Mouse (Mus musculus): ENCODE measurements around the gene Nectin2. TPM values are rescaled to one million over a fixed set of nuclear protein-coding genes. Genes with fewer than 3 reads are reported as not detected.

The Nectin2 gene
- total RNA-seq (2023; ENCODE audit: inconsistent age): 0.51 TPM in 1 of 4 replicates, not detected in the others

DNA sequence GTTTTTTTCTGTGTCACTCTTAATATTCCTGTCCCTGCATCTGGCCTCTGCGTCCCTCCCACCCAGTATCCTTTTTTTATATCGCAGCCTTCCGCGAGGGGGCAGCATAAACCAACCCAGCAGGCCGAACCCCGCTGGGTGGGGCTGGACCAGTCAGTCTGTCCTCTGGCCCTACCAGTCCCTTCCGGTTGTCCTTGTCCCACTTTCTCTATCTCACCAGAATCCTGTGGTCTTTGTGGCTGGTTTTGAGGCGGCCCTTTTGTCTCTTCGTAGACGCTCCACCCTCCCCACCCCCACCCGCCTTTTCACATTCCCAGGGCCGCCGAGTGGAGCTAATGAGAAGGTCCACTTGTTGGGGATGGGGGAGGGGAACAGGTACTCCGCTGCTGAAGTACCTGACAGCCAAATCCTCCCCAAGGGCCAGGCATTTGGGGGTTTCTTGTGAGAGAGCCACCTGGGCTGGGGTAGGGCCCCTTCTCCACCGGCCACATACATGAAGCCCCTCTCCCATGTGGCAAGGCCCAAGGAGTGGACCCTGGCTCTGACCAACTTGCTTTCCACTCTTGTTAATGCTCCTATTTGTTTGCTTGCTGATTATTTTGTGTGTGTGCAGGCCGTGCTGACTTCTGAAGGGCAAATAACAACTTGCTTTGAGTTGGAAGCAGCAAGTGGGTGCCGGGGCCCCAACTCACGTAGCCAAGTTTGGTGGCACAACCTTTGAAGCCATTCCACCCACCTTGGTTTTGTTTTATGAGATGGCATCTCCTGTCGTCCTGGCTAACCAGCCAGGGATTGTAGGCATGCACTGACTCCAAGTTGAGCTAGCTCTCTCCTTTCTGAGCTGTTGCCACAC lies at the start of gene Nectin2:
TSS of gene Nectin2 (minus strand) at position 267 of the 853 bp plus-strand sequence.

DNA sequence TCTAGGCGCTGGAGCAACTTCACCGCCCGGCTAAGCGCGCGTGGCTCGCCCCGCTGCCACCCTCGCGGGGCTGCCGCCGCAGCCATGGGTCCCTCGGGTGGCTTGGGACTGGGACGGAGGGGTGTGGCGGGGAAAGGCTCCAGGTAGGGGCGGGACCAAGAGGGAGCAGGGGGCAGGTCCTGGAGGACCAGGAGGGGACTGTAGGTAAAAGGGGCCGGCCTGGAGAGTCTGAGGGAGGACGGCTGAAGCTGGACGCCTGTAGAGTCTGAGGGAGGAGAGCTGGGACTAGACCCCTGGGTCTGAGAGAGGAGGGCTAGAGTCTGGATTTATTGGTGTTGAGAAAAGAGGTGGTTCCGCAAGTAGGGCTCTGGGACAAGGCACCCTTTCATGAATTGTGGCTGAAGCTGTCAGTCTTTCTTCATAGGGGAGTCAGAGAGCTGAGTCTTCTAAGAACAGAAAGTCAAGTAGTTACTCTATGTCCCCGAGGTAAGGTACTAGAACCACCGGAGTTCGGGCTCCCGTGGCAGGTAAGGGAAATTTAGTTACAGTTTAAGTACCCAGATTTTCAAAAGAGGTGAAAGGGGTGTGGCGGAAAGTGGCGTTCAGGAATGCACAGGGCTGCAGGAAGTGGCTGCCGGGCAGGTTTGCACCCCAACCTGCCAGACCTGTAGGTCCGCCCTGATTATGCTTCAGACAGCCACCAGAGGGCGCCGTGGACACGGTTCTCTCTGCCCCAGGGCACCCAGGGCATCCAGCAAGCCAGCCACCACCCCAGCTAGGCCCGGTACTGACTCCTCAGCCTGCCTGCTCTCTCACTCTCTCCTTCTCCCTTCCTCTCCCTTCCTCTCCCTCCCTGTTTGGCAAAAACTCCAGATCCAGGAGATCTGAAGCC lies 46.7 kb upstream of the Nectin2 start, which contains the start of gene Cblc:
TSS of gene Cblc (minus strand) at position 113 of the 892 bp plus-strand sequence.

DNA sequence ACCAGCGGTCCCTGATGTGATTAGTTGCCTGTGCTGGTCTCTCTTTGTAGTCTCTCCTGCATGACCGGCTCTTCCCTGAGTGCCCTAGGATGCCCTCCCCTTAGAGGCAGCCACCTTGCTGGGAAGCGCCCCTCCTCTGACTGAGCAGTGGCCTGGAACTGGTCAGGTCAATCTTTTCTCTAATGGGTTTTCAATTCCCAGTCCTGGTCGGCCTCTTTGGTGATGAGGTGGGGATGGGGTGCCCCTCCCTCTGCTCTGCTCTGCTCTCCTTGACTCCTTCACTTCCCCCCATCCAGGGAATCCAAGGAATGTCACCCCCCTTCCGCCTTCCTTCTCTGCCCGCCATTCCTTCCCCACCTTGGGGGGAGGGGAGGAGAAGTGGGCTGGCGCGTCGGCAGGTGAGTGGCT lies 20.7 kb upstream of the Nectin2 start, which contains the start of gene Bcam:
TSS of gene Bcam (minus strand) at position 33 of the 408 bp plus-strand sequence.

DNA sequence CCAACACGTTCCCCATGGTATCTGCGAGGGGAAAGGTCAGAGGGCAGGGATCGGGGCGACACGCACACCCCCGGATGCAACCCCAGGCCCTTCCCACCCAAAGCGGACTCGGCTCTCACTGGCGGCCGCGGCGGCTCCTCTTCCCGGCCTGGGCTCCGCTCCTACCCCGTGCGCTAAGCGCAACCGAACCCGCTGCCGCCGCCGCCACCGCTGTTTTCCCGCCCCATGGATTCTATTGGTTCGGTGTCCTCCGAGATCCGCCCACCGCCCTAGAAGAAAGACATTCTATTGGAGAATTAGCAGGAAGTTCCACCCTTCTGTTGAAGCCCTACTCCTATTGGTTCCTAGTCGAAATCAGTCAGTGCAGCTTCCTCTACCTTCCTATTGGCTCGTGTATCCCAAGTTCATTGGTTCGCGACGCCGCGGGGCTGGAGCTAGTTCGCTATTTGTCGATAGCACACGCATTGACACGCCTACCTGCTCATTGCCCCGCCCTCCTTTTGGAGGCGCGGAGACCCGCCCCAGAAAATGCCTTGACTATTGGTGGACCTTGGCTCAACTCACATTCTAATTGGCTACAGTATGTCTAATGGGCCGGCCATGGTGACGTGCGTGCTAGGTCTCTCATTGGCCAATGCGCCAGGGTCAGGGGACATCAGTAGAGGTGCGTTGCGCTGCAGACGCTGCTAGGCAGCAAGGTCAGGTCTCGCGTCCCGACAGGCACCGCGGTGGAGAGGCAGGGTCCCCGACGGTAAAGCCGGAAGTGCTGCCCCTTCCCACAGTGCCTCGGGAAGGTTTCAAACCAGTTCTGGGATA lies 34.8 kb downstream of the Nectin2 start, which contains the start of gene Tomm40:
TSS of gene Tomm40 (minus strand) at position 200 of the 816 bp plus-strand sequence.

DNA sequence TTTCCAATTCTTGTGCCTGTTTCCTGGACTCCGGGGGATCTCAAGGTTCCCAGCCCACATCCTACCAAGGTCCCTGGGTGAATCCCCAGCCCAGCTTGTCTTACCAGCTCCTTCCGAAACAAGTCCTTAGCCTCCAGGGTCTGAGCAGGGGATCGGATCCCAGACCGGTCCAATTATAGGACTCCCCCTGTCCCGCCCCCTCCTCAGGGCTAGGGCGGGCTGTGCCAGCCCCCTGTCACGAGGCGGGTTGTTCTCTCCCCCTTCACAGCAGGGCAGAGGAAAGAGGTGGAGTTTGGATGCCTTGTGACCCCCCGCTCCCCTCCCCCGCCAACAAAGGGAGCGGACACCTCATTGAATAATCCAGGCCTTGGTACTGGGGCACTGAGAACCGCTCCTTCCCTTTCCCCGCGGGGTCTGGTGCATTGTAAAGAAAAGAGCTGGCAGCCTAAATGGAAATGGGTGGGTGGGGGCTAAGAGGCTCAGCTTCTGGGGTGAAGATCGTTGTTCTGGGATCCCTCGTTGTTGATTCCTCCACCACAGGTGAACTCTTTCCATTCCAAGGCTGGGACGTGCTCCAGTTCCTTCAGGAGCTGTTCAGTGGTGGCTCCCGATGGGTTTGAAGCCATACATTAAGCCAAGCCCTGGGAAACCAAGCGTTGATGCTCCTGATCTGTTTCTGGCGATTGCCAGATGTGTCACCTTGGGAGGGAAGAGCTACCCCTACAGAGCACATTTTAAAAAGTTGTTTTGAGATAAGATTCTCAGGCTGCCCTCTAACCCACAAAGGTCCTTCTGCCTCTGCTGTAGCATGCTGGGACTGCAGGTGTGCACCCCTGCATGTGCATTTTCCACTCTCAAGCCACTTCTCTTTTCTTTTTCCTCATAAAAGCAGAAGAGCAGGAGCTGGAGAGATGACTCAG lies 51.1 kb downstream of the Nectin2 start, which contains the start of gene Apoe:
TSS of gene Apoe (minus strand) at position 282 of the 920 bp plus-strand sequence.

DNA sequence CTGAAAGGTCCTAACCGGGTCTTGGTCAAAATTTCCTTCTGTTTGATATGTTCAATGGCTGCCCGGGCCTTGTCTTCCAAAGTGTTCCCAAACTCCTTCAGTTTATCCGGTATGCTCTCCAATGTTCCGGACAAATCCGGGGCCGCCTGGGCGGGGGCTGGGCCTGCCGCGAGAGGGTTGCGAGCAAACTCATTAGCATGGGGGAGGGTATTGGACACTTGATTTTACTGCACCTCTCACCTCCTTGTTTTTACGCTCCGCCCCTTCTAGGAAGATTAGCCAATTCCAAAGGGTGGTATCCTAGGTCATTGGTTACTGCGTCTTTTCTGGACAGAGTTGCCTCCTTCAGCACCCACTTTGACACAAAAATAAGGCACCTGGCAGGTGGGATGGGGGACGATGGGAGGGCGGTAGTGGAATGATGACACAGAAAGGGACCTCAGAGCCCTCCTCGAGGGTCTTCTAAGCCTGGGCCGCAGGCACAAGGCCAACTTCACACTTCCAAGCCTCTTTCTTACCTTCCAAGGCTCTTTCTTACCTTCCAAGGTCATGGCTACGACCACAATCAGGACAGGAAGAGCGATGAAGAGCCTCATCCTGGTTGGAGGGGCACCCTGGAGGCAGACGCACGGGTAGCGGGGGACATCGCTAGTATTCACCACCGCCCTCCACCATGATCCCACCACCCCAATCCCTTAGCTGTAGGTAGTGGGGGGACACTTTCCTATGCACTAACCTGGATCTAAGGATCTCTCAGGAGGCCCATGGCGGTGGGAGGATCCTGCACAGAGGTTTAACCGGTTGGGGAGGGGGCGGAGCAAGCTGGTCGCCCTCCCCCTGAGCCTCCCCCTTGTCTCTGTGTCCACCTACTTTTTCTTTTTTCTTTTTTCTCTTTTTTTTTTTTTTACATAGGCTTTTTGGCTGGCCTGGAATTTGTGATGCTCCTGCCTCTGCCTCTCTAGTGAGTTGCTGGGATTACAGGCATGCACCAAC lies 58.1 kb downstream of the Nectin2 start, which contains the start of gene Apoc1:
TSS of gene Apoc1 (minus strand) at position 788 of the 993 bp plus-strand sequence.

DNA sequence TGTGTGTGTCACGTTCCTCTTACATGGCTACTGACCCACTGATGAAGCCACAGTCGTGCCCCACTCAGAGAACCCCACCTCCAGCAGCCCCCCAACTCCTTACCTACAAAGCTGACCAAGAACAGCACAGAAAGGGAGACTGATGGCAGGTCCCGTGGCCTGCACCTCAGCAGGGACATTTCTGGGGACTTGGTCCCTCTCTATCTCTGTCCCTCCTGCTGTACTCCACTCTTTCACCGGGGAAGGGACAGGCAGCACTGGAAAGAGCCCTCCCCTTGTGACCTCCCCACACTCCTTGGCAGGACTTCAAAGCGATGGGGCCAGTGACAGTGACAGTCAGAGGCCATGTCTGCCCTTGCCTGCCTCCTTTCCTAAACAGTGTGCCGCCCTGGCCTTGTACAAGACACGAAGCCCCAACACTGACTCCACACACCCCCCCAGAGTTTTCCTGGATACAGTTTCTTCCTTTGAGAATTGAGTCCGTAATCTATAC lies 69.0 kb downstream of the Nectin2 start, which contains the start of the genes Gm44805 and Apoc4:
TSS of gene Gm44805 (minus strand) at position 222 of the 493 bp plus-strand sequence.
TSS of gene Apoc4 (minus strand) at position 278 of the 493 bp plus-strand sequence.

DNA sequence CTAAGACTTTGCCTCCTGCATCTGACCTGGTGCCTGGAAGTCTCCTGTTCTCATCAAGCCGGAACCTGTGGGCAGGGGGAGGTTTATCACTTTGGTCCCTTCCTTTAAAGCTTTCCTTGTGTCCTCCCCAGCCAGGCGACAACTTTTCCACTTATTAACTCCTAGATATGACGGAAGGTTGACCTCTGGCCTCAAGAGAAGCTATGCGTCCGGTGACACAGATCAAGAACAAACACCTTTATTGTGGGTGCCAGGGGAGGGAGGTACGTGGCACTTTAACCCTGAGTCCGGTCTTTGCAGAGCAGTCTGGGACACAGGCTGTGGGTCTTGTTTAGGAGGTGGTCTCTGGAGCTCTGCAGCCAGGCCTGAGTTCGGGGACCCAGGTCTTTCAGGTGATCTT lies 72.4 kb downstream of the Nectin2 start, which contains the start of gene Apoc2:
TSS of gene Apoc2 (minus strand) at position 70 of the 400 bp plus-strand sequence.

Other genes with a start within 250 kb of the Nectin2 start
- gene Bloc1s3, start 242.1 kb downstream of the Nectin2 start, total RNA-seq (2023; ENCODE audit: inconsistent age): 4.9 to 6.9 TPM (median 6.1 TPM) in 4 replicates
- 25.7 to 35.6 TPM (median 30.6 TPM) in 4 replicates for gene Trappc6a, start 242.1 kb downstream of the Nectin2 start, total RNA-seq (2023; ENCODE audit: inconsistent age)
- gene Nkpd1, start 232.6 kb downstream of the Nectin2 start, total RNA-seq (2023; ENCODE audit: inconsistent age): 0.39 to 0.57 TPM (median 0.42 TPM) in 3 of 4 replicates, not detected in the other
- gene Ppp1r37, start 187.4 kb downstream of the Nectin2 start, total RNA-seq (2023; ENCODE audit: inconsistent age): 50.2 to 62.6 TPM (median 55.2 TPM) in 4 replicates
- gene Zfp296, start 173.2 kb downstream of the Nectin2 start, total RNA-seq (2023; ENCODE audit: inconsistent age): 11.5 to 13.5 TPM (median 12.6 TPM) in 4 replicates
- gene Gemin7, start 172.9 kb downstream of the Nectin2 start, total RNA-seq (2023; ENCODE audit: inconsistent age): 75.7 to 86.9 TPM (median 84.1 TPM) in 4 replicates
- gene Clasrp, start 146.0 kb downstream of the Nectin2 start, total RNA-seq (2023; ENCODE audit: inconsistent age): 100 to 118 TPM (median 109 TPM) in 4 replicates
- gene Relb, start 121.0 kb downstream of the Nectin2 start, total RNA-seq (2023; ENCODE audit: inconsistent age): 110 to 121 TPM (median 118 TPM) in 4 replicates
- gene Clptm1, start 85.5 kb downstream of the Nectin2 start, total RNA-seq (2023; ENCODE audit: inconsistent age): 75.3 to 90.5 TPM (median 78.3 TPM) in 4 replicates
- not detected in 4 replicates for gene Apoc2, start 72.5 kb downstream of the Nectin2 start, total RNA-seq (2023; ENCODE audit: inconsistent age)
- gene Gm44805, start 69.1 kb downstream of the Nectin2 start, total RNA-seq (2023; ENCODE audit: inconsistent age): not detected in 4 replicates
- not detected in 4 replicates for gene Apoc4, start 69.0 kb downstream of the Nectin2 start, total RNA-seq (2023; ENCODE audit: inconsistent age)
- gene Apoc1, start 57.8 kb downstream of the Nectin2 start, total RNA-seq (2023; ENCODE audit: inconsistent age): 1.9 to 4.3 TPM (median 2.0 TPM) in 3 of 4 replicates, not detected in the other
- gene Apoe, start 51.3 kb downstream of the Nectin2 start, total RNA-seq (2023; ENCODE audit: inconsistent age): 84.7 to 201 TPM (median 96.1 TPM) in 4 replicates
- 52.3 to 57.5 TPM (median 53.4 TPM) in 4 replicates for gene Tomm40, start 35.0 kb downstream of the Nectin2 start, total RNA-seq (2023; ENCODE audit: inconsistent age)
- gene Bcam, start 20.5 kb upstream of the Nectin2 start, total RNA-seq (2023; ENCODE audit: inconsistent age): 0.27 TPM in 1 of 4 replicates, not detected in the others
- gene Cblc, start 46.3 kb upstream of the Nectin2 start, total RNA-seq (2023; ENCODE audit: inconsistent age): 0.78 to 1.3 TPM (median 0.86 TPM) in 3 of 4 replicates, not detected in the other
- gene Bcl3, start 72.3 kb upstream of the Nectin2 start, total RNA-seq (2023; ENCODE audit: inconsistent age): 66.2 to 80.5 TPM (median 75.1 TPM) in 4 replicates
- not detected in 4 replicates for gene Gm19345, start 101.5 kb upstream of the Nectin2 start, total RNA-seq (2023; ENCODE audit: inconsistent age)
- 15.4 to 22.5 TPM (median 16.2 TPM) in 4 replicates for gene Ceacam16, start 110.8 kb upstream of the Nectin2 start, total RNA-seq (2023; ENCODE audit: inconsistent age)
- not detected in 4 replicates for gene Ceacam19, start 137.5 kb upstream of the Nectin2 start, total RNA-seq (2023; ENCODE audit: inconsistent age)
- 15.8 to 22.5 TPM (median 19.3 TPM) in 4 replicates for gene Pvr, start 170.7 kb upstream of the Nectin2 start, total RNA-seq (2023; ENCODE audit: inconsistent age)
- gene Igsf23, start 200.3 kb upstream of the Nectin2 start, total RNA-seq (2023; ENCODE audit: inconsistent age): not detected in 4 replicates
- not detected in 4 replicates for gene Ceacam20, start 214.9 kb upstream of the Nectin2 start, total RNA-seq (2023; ENCODE audit: inconsistent age)
- not detected in 4 replicates for gene Nlrp9b, start 241.0 kb upstream of the Nectin2 start, total RNA-seq (2023; ENCODE audit: inconsistent age)

All from B cell, adult (primary cell).